Mouse (Mus musculus): ENCODE measurements around the gene Sh3bp4. TPM values are rescaled to one million over a fixed set of nuclear protein-coding genes. Genes with fewer than 3 reads are reported as not detected.

The Sh3bp4 gene
- polyA plus RNA-seq, 1 experiment from 2014 or later: 21.0 TPM

DNA sequence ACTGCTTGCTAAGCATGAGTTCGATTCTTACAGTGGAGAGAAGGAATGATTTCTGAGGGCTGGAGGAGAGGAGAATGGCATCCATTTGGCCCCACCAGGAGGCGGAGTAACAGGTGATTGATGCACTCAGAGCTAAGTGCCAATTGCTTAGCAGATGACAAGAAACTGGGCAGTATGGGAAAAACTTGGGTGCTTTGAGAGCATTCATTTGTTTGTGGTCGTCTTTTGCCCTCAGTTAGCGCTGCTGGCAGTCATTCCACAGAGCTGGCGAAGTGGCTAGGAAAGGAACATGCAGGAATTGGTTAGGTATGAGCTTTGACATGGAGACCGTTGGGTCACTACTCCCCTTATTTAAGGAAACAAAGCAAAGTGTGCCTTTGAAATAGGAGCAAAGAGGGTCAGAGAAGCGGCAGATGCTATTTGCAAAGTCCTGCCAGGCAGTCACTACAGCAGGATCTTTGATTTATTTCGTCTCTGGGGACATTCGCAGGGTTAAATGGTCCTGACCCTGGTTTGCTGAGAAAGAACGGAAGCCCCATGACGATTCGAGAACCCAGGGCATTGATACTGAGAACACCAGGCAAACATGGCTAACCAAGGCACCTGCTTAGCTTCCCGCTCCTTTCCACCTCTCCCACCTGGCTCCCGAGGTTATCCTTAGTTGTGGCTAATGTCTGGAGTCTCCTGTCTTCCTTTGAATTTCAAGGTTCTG, 12.1 kb downstream of the Sh3bp4 start:
- Histone ChIP-seq H3K9ac (replicated peaks) (no peak overlapping the region), H3K4me1 (peaks cover 51% of the 10 kb centered on the region), H3K27me3 (no peaks in the 10 kb centered on the region; the same call in 1 of the 2 replicates), H3K36me3 (no peaks in the 10 kb centered on the region; the same call in 1 of the 2 replicates), H3K4me2 (replicated peaks) (no peak overlapping the region), H3K27ac (replicated peaks) (no peak overlapping the region), H3K9me3 (no peaks in the 10 kb centered on the region), H3K4me3 (no peak overlapping the region)
- ATAC-seq (ENCODE audit: low FRiP score, low read depth): no peak
- 41% methylated on average over 14 of the region's 14 CpGs for WGBS

DNA sequence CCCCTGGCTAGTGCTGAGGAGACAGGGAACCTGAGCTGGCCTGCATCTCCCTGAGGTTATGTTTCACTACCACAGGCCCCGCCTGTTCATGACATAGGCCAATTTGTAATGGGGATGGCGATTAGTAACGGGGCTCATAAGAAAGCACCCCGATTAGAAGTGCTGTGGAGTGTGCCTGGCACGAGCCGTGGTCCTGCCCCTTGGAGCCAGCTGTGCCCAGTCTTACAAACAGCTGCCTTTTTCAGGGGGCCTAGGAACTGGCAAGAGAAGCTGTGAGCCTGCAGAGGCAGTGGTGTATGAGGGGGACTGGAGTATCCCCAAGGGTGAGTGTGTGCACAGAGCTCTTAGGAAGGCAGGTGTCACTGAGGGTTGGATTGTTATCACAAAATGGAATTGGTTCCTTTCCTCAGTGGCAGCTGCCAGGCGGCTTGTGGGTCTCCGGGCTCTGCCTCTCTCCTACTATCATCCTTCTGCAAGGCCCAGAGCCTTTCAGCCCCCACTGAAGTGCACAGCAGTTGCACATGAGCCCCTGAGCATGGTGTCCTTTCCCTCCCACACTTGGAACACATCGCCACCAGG, 16.4 kb downstream of the Sh3bp4 start:
- Histone ChIP-seq H3K36me3 (no peaks in the 10 kb centered on the region; the same call in 1 of the 2 replicates), H3K4me1 (peaks cover 42% of the 10 kb centered on the region), H3K4me2 (replicated peaks) (no peak overlapping the region), H3K9ac (replicated peaks) (no peak overlapping the region), H3K4me3 (no peak overlapping the region), H3K9me3 (no peaks in the 10 kb centered on the region), H3K27ac (replicated peaks) (no peak overlapping the region), H3K27me3 (no peaks in the 10 kb centered on the region)
- 75% methylated on average over 9 of the region's 9 CpGs for WGBS
- ATAC-seq (ENCODE audit: low FRiP score, low read depth): no peak

DNA sequence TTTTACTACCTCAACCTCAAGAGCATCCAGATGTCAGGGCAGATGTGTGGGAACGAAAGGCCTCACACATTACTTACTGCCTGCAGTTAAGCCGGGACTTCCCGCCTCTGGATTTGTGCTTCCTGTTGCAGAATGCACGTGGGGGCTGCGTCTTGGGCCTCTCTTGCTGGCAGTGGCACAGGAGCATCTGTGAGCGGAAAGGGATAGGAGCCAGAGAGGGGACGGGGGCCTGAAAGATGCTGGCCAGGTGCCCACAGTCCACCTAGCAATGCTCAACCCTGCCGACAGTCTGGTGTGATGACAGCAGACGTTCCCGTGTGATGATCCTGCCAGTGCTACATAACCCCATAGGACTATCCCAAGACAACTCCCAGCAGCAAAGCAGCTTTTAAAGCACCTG, 17.9 kb downstream of the Sh3bp4 start:
- no peak for ATAC-seq (ENCODE audit: low FRiP score, low read depth)
- no peaks in the 10 kb centered on the region for H3K9me3 ChIP-seq
- H3K4me1 ChIP-seq: peaks cover 44% of the 10 kb centered on the region
- no peak overlapping the region for H3K27ac ChIP-seq (replicated peaks)
- WGBS: 72% methylated on average over 10 of the region's 10 CpGs
- no peaks in the 10 kb centered on the region; the same call in 1 of the 2 replicates for H3K36me3 ChIP-seq
- no peaks in the 10 kb centered on the region for H3K27me3 ChIP-seq
- no peak overlapping the region for H3K4me3 ChIP-seq
- no peak overlapping the region for H3K4me2 ChIP-seq (replicated peaks)
- no peak overlapping the region for H3K9ac ChIP-seq (replicated peaks)

DNA sequence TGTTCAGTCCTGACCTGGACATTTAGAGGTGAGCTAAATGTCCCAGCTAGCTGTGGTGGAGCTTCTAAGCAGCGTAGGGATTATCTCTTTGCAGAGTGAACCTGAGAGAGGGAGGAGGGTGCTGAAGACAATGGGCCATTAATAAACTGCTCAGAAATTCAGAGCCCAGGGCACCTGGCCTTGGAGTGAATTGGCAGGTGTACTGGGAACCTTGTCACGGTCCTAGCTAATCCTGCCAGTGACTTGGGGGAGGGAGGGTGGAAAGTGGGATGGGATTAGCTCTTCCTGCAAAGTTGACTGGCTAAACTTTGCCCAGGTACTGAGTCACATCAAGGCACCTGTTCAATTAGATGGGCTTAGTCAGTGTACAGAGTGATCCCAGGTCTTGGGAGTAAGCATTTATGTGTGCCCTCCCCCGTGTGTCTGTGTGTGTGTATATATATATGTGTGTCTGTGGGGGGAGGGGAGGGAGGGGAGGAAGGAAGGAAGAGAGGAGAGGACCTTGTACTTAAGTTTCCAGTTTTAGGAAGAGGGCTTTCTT, 18.6 kb downstream of the Sh3bp4 start:
- H3K27ac ChIP-seq (replicated peaks): no peak overlapping the region
- no peak for ATAC-seq (ENCODE audit: low FRiP score, low read depth)
- H3K9me3 ChIP-seq: no peaks in the 10 kb centered on the region
- H3K4me1 ChIP-seq: peaks cover 50% of the 10 kb centered on the region
- H3K36me3 ChIP-seq: no peaks in the 10 kb centered on the region; the same call in 1 of the 2 replicates
- no peak overlapping the region for H3K4me3 ChIP-seq
- no peak overlapping the region for H3K9ac ChIP-seq (replicated peaks)
- no peak overlapping the region for H3K4me2 ChIP-seq (replicated peaks)
- 55% methylated on average over 3 of the region's 3 CpGs for WGBS
- H3K27me3 ChIP-seq: no peaks in the 10 kb centered on the region

DNA sequence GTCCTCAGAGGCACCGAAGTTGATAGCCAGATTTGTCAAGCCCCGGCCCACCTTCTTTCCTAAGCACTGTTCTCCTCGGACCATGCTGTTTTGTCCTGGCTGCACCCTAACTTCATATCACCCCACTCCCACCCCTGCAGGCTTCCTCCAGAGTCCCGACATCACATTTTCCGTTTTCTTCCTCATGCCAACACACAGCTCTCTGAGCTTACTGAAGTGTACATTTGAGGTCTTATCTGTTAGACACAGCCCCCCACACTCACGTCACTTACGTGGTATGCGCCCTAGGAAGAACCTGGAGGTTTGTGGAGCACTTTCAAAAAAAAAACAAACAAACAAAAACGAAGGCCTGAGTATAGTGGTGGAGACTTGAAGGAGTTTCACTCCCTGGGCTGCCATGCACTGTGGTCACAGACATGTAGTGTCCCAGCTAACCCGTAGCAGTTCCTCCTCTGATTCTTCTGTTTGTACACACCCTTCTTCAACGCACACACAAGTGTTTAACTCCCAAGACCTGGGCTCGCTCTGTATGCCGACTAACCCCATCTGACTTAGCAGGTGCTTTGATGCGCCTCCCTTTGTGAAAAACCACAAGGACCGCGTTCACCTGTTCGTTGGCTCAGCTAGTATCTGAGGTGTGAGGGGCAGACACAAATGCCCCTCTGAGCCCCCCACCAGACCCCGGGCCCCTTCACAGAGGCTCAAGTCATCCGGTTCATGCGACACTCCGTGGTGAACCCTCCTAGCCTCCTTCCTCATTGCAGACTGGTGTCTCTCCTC, 19.8 kb downstream of the Sh3bp4 start:
- H3K36me3 ChIP-seq: no peaks in the 10 kb centered on the region
- no peaks in the 10 kb centered on the region for H3K27me3 ChIP-seq
- H3K9ac ChIP-seq (replicated peaks): no peak overlapping the region
- H3K27ac ChIP-seq (replicated peaks): no peak overlapping the region
- no peak overlapping the region for H3K4me3 ChIP-seq
- WGBS: 84% methylated on average over 21 of the region's 21 CpGs
- no peaks in the 10 kb centered on the region for H3K9me3 ChIP-seq
- peaks cover 61% of the 10 kb centered on the region for H3K4me1 ChIP-seq
- no peak overlapping the region for H3K4me2 ChIP-seq (replicated peaks)
- ATAC-seq (ENCODE audit: low FRiP score, low read depth): no peak

DNA sequence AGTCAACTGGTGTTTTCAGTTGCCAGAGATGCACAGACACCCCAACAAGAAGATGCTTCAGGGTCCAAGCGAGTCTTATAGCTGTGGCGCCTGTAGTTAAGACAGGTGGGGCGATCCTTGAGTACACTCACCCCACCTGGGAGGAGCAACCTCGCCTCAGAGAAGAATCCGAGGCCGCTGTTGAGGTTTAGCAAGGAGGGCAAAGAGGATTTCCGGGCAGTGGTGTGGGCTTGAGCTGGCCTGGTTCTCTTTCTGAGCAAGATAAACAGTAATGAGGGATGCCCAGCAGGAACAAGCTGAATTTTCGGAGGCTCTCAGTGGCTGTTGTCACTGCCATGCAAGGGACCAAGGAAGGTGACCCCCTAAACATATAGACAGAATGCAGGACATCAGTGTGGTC, 20.5 kb downstream of the Sh3bp4 start:
- ATAC-seq (ENCODE audit: low FRiP score, low read depth): no peak
- Histone ChIP-seq H3K27ac (replicated peaks) (no peak overlapping the region), H3K4me1 (peaks cover 66% of the 10 kb centered on the region), H3K36me3 (no peaks in the 10 kb centered on the region), H3K9ac (replicated peaks) (no peak overlapping the region), H3K4me2 (replicated peaks) (no peak overlapping the region), H3K27me3 (peaks cover 1% of the 10 kb centered on the region; the same call in 1 of the 2 replicates), H3K4me3 (no peak overlapping the region), H3K9me3 (no peaks in the 10 kb centered on the region)
- 76% methylated on average over 8 of the region's 8 CpGs for WGBS

DNA sequence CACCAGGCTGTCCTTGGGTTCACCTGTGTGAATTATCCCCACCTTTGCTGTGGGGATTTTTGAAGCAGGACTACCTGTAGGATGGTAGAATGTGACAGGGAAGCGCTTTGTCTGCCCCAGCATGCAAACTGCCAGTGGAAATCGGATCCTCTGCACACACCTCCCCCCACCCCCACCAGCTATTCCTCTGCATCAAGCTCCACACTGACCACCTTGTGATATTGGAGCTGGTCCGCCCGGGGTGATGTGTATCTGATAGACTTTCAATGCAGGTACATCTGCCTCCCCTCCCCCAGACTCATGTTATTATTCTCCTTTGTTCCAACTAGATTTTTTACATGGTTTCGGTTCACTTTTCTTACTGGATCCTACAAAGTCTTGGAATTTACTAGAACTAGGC, 21.8 kb downstream of the Sh3bp4 start:
- 37% methylated on average over 5 of the region's 5 CpGs for WGBS
- Histone ChIP-seq H3K4me3 (no peak overlapping the region), H3K4me2 (replicated peaks) (peak overlapping the region; percentile 38), H3K4me1 (peaks cover 65% of the 10 kb centered on the region), H3K9ac (replicated peaks) (no peak overlapping the region), H3K9me3 (no peaks in the 10 kb centered on the region), H3K36me3 (no peaks in the 10 kb centered on the region), H3K27me3 (peaks cover 7% of the 10 kb centered on the region; the same call in 1 of the 2 replicates), H3K27ac (replicated peaks) (no peak overlapping the region)
- no peak for ATAC-seq (ENCODE audit: low FRiP score, low read depth)

DNA sequence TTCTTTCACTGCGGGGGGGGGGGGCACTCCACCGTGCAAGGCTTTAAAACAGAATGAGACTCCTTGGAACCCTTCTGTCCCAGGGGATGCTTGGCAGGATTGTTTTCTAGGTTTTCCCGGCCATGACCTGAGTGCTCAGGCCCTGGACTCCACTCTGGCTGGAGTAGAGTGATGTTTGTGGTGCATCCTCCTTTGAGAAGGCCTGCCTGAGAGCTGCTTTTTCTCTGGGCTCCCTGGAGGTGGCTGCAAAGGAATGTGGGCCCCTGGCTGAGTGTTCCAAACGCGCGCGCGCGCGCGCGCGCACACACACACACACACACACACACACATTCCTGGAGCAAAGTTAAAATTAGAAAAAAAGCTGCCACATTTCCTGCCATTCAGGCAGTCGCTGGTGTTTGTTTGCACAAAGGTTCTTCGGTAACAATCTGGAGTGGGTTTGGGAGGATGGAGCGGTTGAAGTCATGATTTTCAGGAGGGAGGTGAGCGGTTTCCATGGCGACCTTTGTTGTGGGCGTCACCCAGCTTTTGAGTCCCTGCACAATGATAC, 22.3 kb downstream of the Sh3bp4 start:
- 7% methylated on average over 19 of the region's 19 CpGs for WGBS

DNA sequence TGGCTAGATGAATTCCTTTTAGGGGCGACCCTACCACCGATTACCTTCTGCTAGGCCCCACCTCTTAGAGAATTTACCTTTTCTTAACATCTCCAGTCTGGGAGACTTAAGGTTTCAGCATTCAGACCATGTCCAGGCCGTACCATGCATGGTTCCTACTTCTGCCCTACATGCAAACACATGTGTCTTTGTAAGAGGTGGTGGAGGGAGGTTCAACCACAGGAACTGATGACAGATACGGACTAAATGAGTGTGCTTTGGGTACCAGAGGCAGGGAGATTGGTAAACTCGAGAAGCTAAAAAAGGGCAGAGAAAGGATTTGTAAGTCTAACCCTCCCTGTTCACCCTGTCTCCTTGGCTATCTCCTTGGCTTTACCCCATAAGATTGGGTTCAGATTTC, 23.5 kb downstream of the Sh3bp4 start:
- Histone ChIP-seq H3K4me2 (replicated peaks) (no peak overlapping the region), H3K36me3 (no peaks in the 10 kb centered on the region), H3K27ac (replicated peaks) (no peak overlapping the region), H3K27me3 (peaks cover 7% of the 10 kb centered on the region; the same call in 1 of the 2 replicates), H3K4me1 (peaks cover 54% of the 10 kb centered on the region), H3K4me3 (no peak overlapping the region), H3K9ac (replicated peaks) (no peak overlapping the region), H3K9me3 (no peaks in the 10 kb centered on the region)
- 73% methylated on average over 5 of the region's 5 CpGs for WGBS
- ATAC-seq (ENCODE audit: low FRiP score, low read depth): no peak

More for the DNA sequence above, 22.3 kb downstream of the Sh3bp4 start:
- Histone ChIP-seq H3K27me3 (peaks cover 7% of the 10 kb centered on the region; the same call in 1 of the 2 replicates), H3K9ac (replicated peaks) (no peak overlapping the region), H3K36me3 (no peaks in the 10 kb centered on the region), H3K4me1 (peaks cover 65% of the 10 kb centered on the region), H3K9me3 (no peaks in the 10 kb centered on the region), H3K27ac (replicated peaks) (0 out of 2 replicates have a peak overlapping the region, but pooled peaks have one; percentile 42), H3K4me3 (no peak overlapping the region), H3K4me2 (replicated peaks) (peak overlapping the region; percentile 38)
- ATAC-seq (ENCODE audit: low FRiP score, low read depth): 0 out of 2 replicates have a peak, but pooled peaks have one; percentile 50

DNA sequence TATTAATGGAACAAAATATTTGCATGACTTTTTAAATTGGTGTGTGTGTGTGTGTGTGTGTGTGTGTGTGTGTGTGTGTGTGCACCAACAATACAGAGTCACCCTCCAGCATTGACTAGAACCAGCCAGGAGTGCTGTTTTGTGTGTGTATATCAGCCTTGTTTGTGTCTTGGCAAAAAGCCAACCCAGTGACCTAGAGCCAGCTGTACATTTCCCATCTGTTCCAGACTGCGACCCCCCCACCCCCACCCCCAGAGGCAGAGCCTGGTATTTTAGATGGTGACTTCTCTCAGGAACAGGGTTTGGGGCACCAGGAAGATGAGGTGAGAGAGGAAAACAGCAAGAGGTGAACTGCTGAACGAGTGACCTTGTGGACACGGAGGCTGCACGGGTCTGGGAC, 24.2 kb downstream of the Sh3bp4 start:
- Histone ChIP-seq H3K27me3 (peaks cover 7% of the 10 kb centered on the region; the same call in 1 of the 2 replicates), H3K9ac (replicated peaks) (no peak overlapping the region), H3K4me2 (replicated peaks) (no peak overlapping the region), H3K9me3 (no peaks in the 10 kb centered on the region), H3K4me1 (peaks cover 51% of the 10 kb centered on the region), H3K4me3 (no peak overlapping the region), H3K36me3 (no peaks in the 10 kb centered on the region), H3K27ac (replicated peaks) (no peak overlapping the region)
- WGBS: 60% methylated on average over 4 of the region's 4 CpGs
- no peak for ATAC-seq (ENCODE audit: low FRiP score, low read depth)

DNA sequence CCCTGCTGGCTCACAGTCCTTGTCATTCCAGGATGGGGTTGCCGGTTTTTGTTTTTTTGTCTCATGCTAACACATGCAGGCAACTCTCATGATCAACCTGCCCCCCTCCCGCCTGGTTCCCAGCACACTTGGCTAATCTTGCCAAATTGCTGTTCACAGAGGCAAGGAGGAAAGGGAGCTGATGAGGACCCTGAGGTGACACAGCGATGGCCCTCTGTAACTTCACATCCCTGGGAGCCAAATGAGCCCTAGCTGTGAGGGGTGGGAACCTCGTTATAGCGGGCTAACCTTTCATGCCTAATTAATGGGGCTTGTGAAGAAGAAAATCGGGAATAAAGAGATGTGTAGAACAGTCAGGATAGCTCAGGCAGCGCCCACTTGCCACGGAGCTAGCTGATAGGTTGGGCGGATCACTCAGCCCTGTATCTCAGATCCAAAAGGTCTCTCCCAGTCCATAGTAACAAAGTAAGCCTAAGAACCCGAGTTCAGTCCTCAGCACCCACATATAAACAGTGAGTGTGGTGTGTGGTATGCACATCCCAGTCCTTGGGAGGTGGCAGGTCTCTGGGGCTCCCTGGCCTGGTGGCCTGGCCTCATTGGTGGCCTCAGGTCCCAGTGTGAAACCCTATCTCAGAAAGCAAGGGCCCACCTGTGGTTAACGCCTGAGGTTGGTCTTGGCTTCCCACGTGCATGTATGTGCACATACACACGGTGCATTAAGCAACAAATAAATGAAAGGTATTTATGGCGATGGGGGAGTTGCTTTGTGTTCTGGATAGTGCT, 25.6 kb downstream of the Sh3bp4 start:
- WGBS: 16% methylated on average over 14 of the region's 14 CpGs
- Histone ChIP-seq H3K9ac (replicated peaks) (no peak overlapping the region), H3K36me3 (no peaks in the 10 kb centered on the region), H3K9me3 (no peaks in the 10 kb centered on the region), H3K4me2 (replicated peaks) (0 out of 2 replicates have a peak overlapping the region, but pooled peaks have one; percentile 7), H3K4me1 (peaks cover 49% of the 10 kb centered on the region), H3K27ac (replicated peaks) (no peak overlapping the region), H3K27me3 (peaks cover 7% of the 10 kb centered on the region; the same call in 1 of the 2 replicates), H3K4me3 (no peak overlapping the region)
- ATAC-seq (ENCODE audit: low FRiP score, low read depth): 0 out of 2 replicates have a peak, but pooled peaks have one; percentile 27
